Mouse (Mus musculus): ENCODE results near the gene Cd180.

- TF ChIP-seq POLR2A (IDR thresholded peaks at IDR 0.05; ENCODE audit: borderline replicate concordance, extremely low read depth, low read depth, low read length) (no peak), CTCF (IDR thresholded peaks at IDR 0.05; ENCODE audit: insufficient read depth, low read length) (no peak)
Observed at GRCm38 (mm10) chr13:102666233-102666614, 27.1 kb upstream of the Cd180 start.
